Mouse (Mus musculus) cerebellum, postnatal 36 days (tissue): Measurements from ENCODE around the gene Psap.

Source experiments
- DNase-seq, 2 experiments: peaks; one replicate each; pipeline ENCODE4 v3.0.0; 2021 to 2022; ENCODE audit warnings: mixed read lengths in 2 of 2

Gene Psap

GRCm38 (mm10) chr10:60350077-60350804 lies 72.8 kb downstream of the Psap start:
- DNase-seq = no peak

GRCm38 (mm10) chr10:60350805-60351167 lies 73.4 kb downstream of the Psap start:
- DNase-seq = peak; percentile 38 to 48

GRCm38 (mm10) chr10:60351248-60351647 lies 73.8 kb downstream of the Psap start:
- DNase-seq = no peak

- no peak for DNase-seq
Measured at GRCm38 (mm10) chr10:60351761-60352455, 74.5 kb downstream of the Psap start.
